Mouse (Mus musculus) spleen, postnatal 36 days (tissue): ENCODE measurements around the gene Coa4.

Source experiments
- DNase-seq, 2 experiments: peaks; one replicate each; pipeline ENCODE4 v3.0.0; 2022; ENCODE audit warnings: low spot score in 2 of 2, mixed read lengths in 1 of 2

The Coa4 gene

GRCm38 (mm10) chr7:100504740-100505487 lies 32.0 kb upstream of the Coa4 start:
- peak in 1 of 2 experiments; percentile 24 for DNase-seq

GRCm38 (mm10) chr7:100506494-100506893 lies 30.4 kb upstream of the Coa4 start:
- DNase-seq, result no peak

GRCm38 (mm10) chr7:100508670-100509069 lies 28.2 kb upstream of the Coa4 start:
- no peak for DNase-seq

- no peak for DNase-seq
Observed at GRCm38 (mm10) chr7:100511602-100512001, 25.3 kb upstream of the Coa4 start.

- DNase-seq, result no peak
Observed at GRCm38 (mm10) chr7:100514573-100514972, 22.3 kb upstream of the Coa4 start, which contains the start of gene Dnajb13. Gene Dnajb13, minus strand, starts transcription at chr7:100514960.

GRCm38 (mm10) chr7:100520204-100520603 lies 16.7 kb upstream of the Coa4 start:
- DNase-seq, result no peak

- DNase-seq, result peak; percentile 63 to 67
Observed at GRCm38 (mm10) chr7:100520663-100521285, 16.1 kb upstream of the Coa4 start.

- DNase-seq, result no peak
Observed at GRCm38 (mm10) chr7:100522222-100522621, 14.6 kb upstream of the Coa4 start.

GRCm38 (mm10) chr7:100524669-100525068 lies 12.2 kb upstream of the Coa4 start:
- DNase-seq, result no peak

GRCm38 (mm10) chr7:100530766-100531165 lies 6.1 kb upstream of the Coa4 start:
- DNase-seq, result no peak

GRCm38 (mm10) chr7:100533503-100533902 lies 3.4 kb upstream of the Coa4 start:
- no peak for DNase-seq

- no peak for DNase-seq
Observed at GRCm38 (mm10) chr7:100534216-100534615, 2.7 kb upstream of the Coa4 start.

GRCm38 (mm10) chr7:100535831-100536230 lies 1.0 kb upstream of the Coa4 start:
- DNase-seq, result no peak

- no peak for DNase-seq
Observed at GRCm38 (mm10) chr7:100537519-100537902, 640 bp downstream of the Coa4 start.

- peak in 1 of 2 experiments; percentile 14 for DNase-seq
Observed at GRCm38 (mm10) chr7:100539516-100539915, 2.6 kb downstream of the Coa4 start.

GRCm38 (mm10) chr7:100544437-100544836 lies 7.6 kb downstream of the Coa4 start:
- no peak for DNase-seq

GRCm38 (mm10) chr7:100547631-100548030 lies 10.8 kb downstream of the Coa4 start:
- DNase-seq, result no peak

GRCm38 (mm10) chr7:100549796-100550195 lies 12.9 kb downstream of the Coa4 start:
- DNase-seq, result no peak

- no peak for DNase-seq
Observed at GRCm38 (mm10) chr7:100550338-100551007, 13.6 kb downstream of the Coa4 start.

- no peak for DNase-seq
Observed at GRCm38 (mm10) chr7:100554939-100555338, 18.1 kb downstream of the Coa4 start.

GRCm38 (mm10) chr7:100555431-100555951 lies 18.6 kb downstream of the Coa4 start:
- no peak for DNase-seq

GRCm38 (mm10) chr7:100557241-100557640 lies 20.4 kb downstream of the Coa4 start:
- no peak for DNase-seq
